Mouse (Mus musculus) heart, embryonic 11.5 days (tissue): Measurements from ENCODE around the gene Ifnz. TPM values are rescaled to one million over a fixed set of nuclear protein-coding genes. Genes with fewer than 3 reads are reported as not detected.
"Not testable (repeated sequence)": the region's sequence is repeated elsewhere in the genome, so short reads cannot be mapped to it uniquely, and the experiment has no call there.

Experiments used
- ATAC-seq: fragments of 200-750 bp; cut with Nextera tagmentation; replicated peaks from 2 replicates; pipeline ENCODE4 v1.8.0; 2017; ENCODE audit warnings: moderate library complexity; ENCODE audit not compliant: insufficient number of reproducible peaks, low FRiP score, low TSS enrichment
- H3K27ac ChIP-seq: fragments of 300-500 bp; sonication (generic); 2 replicates; pipeline ENCODE4 v1.5.1; 2014; ENCODE audit warnings: mild to moderate bottlenecking, low read depth, low read length
- H3K27me3 ChIP-seq: fragments of 300-500 bp; sonication (generic); 2 replicates; pipeline ENCODE4 v1.6.1; 2014; ENCODE audit warnings: mild to moderate bottlenecking, low read length, mixed read lengths; ENCODE audit not compliant: control insufficient read depth, insufficient read depth
- H3K36me3 ChIP-seq: fragments of 300-500 bp; sonication (generic); 2 replicates; pipeline ENCODE4 v1.6.1; 2014; ENCODE audit warnings: mild to moderate bottlenecking, low read length, moderate library complexity, mixed read lengths; ENCODE audit not compliant: control insufficient read depth, insufficient read depth
- H3K4me1 ChIP-seq: fragments of 300-500 bp; sonication (generic); 2 replicates; pipeline ENCODE4 v1.6.1; 2014; ENCODE audit warnings: low read length; ENCODE audit not compliant: control insufficient read depth, insufficient read depth
- H3K4me2 ChIP-seq: fragments of 300-500 bp; sonication (generic); 2 replicates; pipeline ENCODE4 v1.6.1; 2014; ENCODE audit warnings: mild to moderate bottlenecking, moderate library complexity
- H3K4me3 ChIP-seq: fragments of 300-500 bp; sonication (generic); 2 replicates; pipeline ENCODE4 v1.5.1; 2014; ENCODE audit warnings: low read depth, low read length
- H3K9ac ChIP-seq: fragments of 300-500 bp; sonication (generic); 2 replicates; pipeline ENCODE4 v1.6.1; 2014; ENCODE audit warnings: mild to moderate bottlenecking, low read depth, low read length, moderate library complexity
- H3K9me3 ChIP-seq: fragments of 300-500 bp; sonication (generic); replicated peaks from 2 replicates; pipeline ENCODE4 v1.6.1; 2016; ENCODE audit warnings: low read length; ENCODE audit not compliant: control insufficient read depth
- WGBS: fragments of 180-500 bp; shearing (Covaris S2); extraction: QIAGEN DNeasy Blood & Tissue Kit; methylation state at CpG from one replicate; pipeline ENCODE4 v1.1.7; 2014; ENCODE audit not compliant: insufficient replicate concordance; 5-methylcytosine and 5-hydroxymethylcytosine counted together
- polyA plus RNA-seq: library from polyadenylated mRNA; unstranded; fragments of >200 nt; fragmentation: Nextera tagmentation; extraction: Ambion mirVana; gene quantifications from 2 replicates; pipeline ENCODE4 v1.2.1, GENCODE M21; 2014

Gene Ifnz
- polyA plus RNA-seq, 1 experiment from 2014 or later, result not detected

DNA sequence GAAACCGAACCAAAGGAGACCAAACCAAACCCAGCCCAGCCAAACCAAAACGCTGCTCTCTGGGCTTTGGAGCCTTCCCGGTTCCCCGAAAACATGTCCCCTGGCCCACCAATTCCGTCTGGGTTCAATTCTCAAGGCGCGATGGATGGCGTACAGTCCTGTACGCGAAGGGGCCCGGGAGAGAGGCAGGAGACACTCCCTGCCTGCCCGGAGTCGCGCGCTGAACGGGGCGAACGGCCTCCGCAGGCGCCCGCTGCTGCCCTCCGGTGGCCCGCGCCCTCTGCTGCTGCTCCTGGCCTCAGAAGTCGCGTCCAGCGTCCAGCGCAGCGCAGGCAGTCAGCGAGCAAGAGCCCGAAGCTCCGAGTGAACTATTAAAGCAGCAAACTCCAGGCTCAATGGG is 8.4 kb upstream of the Ifnz start, which contains the start of gene Gm13290:
TSS of gene Gm13290 (plus strand) at position 301 of the 400 bp plus-strand sequence.
- not testable (repeated sequence) for H3K27me3 ChIP-seq, H3K4me3 ChIP-seq, H3K9ac ChIP-seq, H3K27ac ChIP-seq, H3K4me1 ChIP-seq, ATAC-seq, H3K4me2 ChIP-seq, H3K36me3 ChIP-seq, H3K9me3 ChIP-seq
- WGBS, result no CpG with 5 or more reads among the region's 32 CpGs

DNA sequence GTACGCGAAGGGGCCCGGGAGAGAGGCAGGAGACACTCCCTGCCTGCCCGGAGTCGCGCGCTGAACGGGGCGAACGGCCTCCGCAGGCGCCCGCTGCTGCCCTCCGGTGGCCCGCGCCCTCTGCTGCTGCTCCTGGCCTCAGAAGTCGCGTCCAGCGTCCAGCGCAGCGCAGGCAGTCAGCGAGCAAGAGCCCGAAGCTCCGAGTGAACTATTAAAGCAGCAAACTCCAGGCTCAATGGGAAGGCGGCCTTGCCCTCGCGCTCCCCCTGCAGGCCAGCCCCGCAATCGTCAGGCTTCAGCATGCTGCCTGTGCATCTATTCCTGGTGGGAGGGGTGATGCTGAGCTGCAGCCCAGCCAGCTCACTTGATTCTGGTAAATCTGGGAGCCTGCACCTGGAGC is 5.3 kb upstream of the Ifnz start, which contains the start of gene Gm13289:
TSS of gene Gm13289 (plus strand) at position 301 of the 400 bp plus-strand sequence.
- no CpG with 5 or more reads among the region's 29 CpGs for WGBS
- H3K9me3 ChIP-seq, H3K27ac ChIP-seq, ATAC-seq, H3K4me2 ChIP-seq, H3K9ac ChIP-seq, H3K4me1 ChIP-seq, H3K36me3 ChIP-seq, H3K4me3 ChIP-seq, H3K27me3 ChIP-seq: not testable (repeated sequence)

- H3K4me1 ChIP-seq, result not testable (repeated sequence)
These were observed 2.4 kb upstream of the Ifnz start, which contains the start of gene Gm13272 for GRCm38 (mm10) chr4:88779550-88779949. Gene Gm13272 (plus strand): TSS chr4:88779850.

DNA sequence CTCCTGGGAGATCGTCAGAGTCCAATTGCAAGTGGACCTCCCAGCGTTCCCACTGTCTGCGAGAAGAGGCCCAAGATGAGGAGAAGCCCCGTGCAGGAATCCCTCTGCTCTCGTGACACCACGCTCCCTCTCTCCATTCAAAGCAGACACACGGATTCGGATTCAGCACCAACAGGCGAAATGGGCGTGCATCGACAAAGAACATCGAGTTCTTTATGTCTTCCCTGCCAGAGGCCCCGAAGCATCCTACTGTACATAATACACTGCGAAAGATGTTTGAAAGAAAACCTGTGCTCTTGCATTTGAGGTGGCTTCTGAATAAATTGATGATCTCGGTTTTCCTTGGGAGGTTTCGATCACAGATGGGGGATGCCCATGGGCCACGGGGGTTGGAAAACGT is 1.6 kb upstream of the Ifnz start:
- H3K4me3 ChIP-seq, H3K4me2 ChIP-seq, H3K4me1 ChIP-seq, ATAC-seq, H3K27me3 ChIP-seq, H3K9ac ChIP-seq, H3K9me3 ChIP-seq, H3K36me3 ChIP-seq, H3K27ac ChIP-seq: not testable (repeated sequence)
- WGBS, result 33% methylated on average over 15 of the region's 18 CpGs

More at GRCm38 (mm10) chr4:88779550-88779949, 2.4 kb upstream of the Ifnz start, which contains the start of gene Gm13272:
- H3K4me3 ChIP-seq, H3K9me3 ChIP-seq, H3K9ac ChIP-seq, H3K27me3 ChIP-seq, ATAC-seq, H3K36me3 ChIP-seq, H3K4me2 ChIP-seq, H3K27ac ChIP-seq: not testable (repeated sequence)
- no CpG with 5 or more reads among the region's 29 CpGs for WGBS

GRCm38 (mm10) chr4:88782335-88782734 is 404 bp downstream of the Ifnz start:
- H3K27ac ChIP-seq, result not testable (repeated sequence)

GRCm38 (mm10) chr4:88785409-88785808 is 3.5 kb downstream of the Ifnz start, which contains the start of gene Gm13276:
Gene Gm13276 (plus strand): TSS chr4:88785709.
- H3K4me3 ChIP-seq, H3K9me3 ChIP-seq, H3K9ac ChIP-seq, H3K4me2 ChIP-seq, H3K4me1 ChIP-seq, ATAC-seq, H3K36me3 ChIP-seq, H3K27me3 ChIP-seq, H3K27ac ChIP-seq: not testable (repeated sequence)
- no CpG with 5 or more reads among the region's 27 CpGs for WGBS

More at GRCm38 (mm10) chr4:88782335-88782734, 404 bp downstream of the Ifnz start:
- not testable (repeated sequence) for H3K9ac ChIP-seq, H3K4me1 ChIP-seq, H3K4me3 ChIP-seq, H3K36me3 ChIP-seq, H3K9me3 ChIP-seq, ATAC-seq, H3K27me3 ChIP-seq
- WGBS, result 0% methylated on average over 3 of the region's 31 CpGs
- peak overlapping the region; percentile 49 for H3K4me2 ChIP-seq

DNA sequence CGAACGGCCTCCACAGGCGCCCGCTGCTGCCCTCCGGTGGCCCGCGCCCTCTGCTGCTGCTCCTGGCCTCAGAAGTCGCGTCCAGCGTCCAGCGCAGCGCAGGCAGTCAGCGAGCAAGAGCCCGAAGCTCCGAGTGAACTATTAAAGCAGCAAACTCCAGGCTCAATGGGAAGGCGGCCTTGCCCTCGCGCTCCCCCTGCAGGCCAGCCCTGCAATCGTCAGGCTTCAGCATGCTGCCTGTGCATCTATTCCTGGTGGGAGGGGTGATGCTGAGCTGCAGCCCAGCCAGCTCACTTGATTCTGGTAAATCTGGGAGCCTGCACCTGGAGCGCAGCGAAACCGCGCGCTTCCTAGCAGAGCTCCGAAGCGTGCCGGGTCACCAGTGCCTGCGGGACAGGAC is 6.5 kb downstream of the Ifnz start, which contains the start of gene Gm13277:
TSS of gene Gm13277 (plus strand) at position 231 of the 400 bp plus-strand sequence.
- not testable (repeated sequence) for H3K4me2 ChIP-seq, H3K27me3 ChIP-seq, H3K4me3 ChIP-seq, H3K4me1 ChIP-seq, H3K36me3 ChIP-seq, H3K9me3 ChIP-seq, ATAC-seq, H3K9ac ChIP-seq, H3K27ac ChIP-seq
- 0% methylated on average over 3 of the region's 28 CpGs for WGBS

- not testable (repeated sequence) for H3K4me3 ChIP-seq, H3K27ac ChIP-seq, ATAC-seq, H3K36me3 ChIP-seq, H3K9ac ChIP-seq, H3K27me3 ChIP-seq, H3K4me1 ChIP-seq, H3K9me3 ChIP-seq, H3K4me2 ChIP-seq
- WGBS, result no CpG with 5 or more reads among the region's 28 CpGs
These were observed 9.3 kb downstream of the Ifnz start, which contains the start of gene Gm13278 for GRCm38 (mm10) chr4:88791250-88791649. Gene Gm13278 (plus strand): TSS chr4:88791550.
